Mouse (Mus musculus) monocyte, adult 5-6 weeks (primary cell): ENCODE data around the gene Cd40. TPM values are rescaled to one million over a fixed set of nuclear protein-coding genes. Genes with fewer than 3 reads are reported as not detected.

Experiments
- ATAC-seq: fragments of 153-309, 156-312 bp; replicated peaks from 2 replicates; pipeline ENCODE4 v1.8.0; 2017; ENCODE audit warnings: mild to moderate bottlenecking; ENCODE audit not compliant: low TSS enrichment, insufficient number of reproducible peaks, severe bottlenecking, poor library complexity, low FRiP score
- total RNA-seq: library from RNA; stranded (forward); fragments of 200-1000, 200-491, 200-594 nt; gene quantifications from 3 replicates; pipeline ENCODE4 v1.2.3, GENCODE M21; 2017

Gene Cd40
- 17.7 to 21.3 TPM (median 20.5 TPM) in 3 replicates for total RNA-seq

DNA sequence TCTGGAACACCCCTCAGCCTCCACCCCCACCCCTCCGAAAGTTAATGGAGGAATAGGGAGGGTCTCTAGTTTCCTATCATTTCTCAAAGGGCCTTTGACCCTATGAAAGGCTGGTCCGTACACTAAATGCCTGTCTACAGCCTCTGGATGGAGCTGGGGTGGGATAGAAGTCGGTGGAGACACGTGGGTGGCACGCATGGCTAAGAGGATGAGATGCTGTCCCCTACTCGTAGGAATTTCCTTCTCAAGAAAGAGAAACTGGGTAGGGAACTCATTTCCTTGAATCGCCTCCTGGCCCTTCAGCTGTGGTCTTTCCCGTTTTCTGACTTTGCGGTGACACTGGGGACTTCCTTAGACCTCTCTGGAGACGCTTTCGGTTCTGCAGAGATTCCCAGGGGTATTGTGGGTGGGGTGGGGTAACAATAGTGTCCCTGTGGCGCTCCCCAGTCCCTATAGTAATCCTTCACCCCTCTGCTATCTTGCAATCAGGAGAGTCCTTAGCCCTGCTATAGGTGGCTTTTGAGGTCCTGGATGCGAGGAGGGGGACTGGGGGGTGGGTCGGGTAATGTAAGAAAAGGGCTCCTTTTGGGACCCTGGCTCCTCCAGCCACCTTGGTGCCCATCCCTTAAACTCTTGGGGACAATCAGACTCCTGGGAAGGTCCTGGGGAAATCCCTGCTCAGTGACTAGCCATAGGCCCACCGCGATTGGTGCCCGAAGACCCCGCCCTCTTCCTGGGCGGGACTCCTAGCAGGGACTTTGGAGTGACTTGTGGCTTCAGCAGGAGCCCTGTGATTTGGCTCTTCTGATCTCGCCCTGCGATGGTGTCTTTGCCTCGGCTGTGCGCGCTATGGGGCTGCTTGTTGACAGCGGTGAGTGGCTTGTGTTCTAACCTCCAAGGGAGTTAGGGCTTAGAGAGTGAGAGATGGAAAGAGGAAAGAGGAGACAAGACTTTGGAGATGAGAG, at the start of gene Cd40:
TSS of gene Cd40 (plus strand) at position 740 of the 965 bp plus-strand sequence.
- peak; percentile 85 for ATAC-seq

DNA sequence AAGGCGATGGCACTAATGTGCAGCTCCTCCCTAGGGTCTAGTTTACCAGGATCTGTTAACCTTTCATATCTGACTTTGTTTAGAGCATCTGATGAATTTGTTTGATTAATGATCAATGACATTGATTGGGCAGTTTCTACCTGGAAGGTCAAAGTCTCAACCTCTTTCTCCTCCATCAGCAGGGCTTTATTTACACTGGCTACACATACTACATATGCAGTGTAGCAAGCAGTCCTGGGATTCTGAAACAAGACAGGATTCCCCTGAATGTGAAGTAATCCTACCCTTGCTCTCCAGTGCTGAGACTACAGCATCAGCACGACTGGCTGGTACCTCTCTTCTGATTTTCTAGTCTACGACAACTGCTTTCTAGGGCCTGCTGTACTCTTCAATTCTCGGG, 48.6 kb upstream of the Cd40 start:
- no peak for ATAC-seq

- ATAC-seq: no peak
Observed at GRCm38 (mm10) chr2:165007986-165008385, 47.4 kb upstream of the Cd40 start.

- ATAC-seq: no peak
Observed at GRCm38 (mm10) chr2:165009161-165009560, 46.3 kb upstream of the Cd40 start.

- no peak for ATAC-seq
Observed at GRCm38 (mm10) chr2:165009581-165009980, 45.8 kb upstream of the Cd40 start.

DNA sequence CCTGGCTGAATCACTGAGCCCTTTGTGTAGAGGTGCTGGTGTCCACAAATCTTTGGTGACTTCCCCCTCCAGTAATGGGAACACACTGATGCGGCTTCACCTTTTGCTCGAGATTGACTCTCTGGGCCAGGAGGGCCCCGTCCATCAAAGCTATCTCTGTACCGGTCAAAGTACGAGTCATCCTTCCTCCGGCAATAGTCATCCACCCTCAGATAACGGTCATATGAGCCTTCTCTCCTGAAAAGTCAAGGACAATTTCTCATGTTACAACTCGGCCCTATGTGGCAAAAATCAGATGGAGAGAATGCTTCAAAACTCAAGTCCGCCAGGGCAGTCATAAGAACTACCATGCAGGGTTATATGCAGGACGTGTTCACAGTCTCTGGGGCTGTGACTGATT, 45.1 kb upstream of the Cd40 start:
- no peak for ATAC-seq

DNA sequence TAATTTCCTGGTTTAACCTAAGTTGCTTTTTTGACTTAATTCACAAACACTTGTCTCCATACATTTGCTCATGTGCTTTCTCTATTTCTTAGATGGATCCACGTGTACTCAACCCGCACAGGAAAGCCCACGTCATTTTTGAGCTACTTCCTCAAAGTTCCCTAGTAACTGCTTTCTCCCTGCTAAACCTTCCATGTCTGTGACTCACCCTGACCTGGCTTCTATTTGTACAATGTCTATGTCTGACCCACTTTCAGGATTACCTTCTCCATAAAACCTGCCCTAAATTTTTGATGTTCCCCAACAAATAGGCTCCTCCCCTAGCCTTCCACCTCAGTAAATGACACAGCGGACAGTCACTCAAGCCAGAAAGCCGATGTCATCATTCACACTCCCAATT, 40.5 kb upstream of the Cd40 start:
- ATAC-seq: no peak

DNA sequence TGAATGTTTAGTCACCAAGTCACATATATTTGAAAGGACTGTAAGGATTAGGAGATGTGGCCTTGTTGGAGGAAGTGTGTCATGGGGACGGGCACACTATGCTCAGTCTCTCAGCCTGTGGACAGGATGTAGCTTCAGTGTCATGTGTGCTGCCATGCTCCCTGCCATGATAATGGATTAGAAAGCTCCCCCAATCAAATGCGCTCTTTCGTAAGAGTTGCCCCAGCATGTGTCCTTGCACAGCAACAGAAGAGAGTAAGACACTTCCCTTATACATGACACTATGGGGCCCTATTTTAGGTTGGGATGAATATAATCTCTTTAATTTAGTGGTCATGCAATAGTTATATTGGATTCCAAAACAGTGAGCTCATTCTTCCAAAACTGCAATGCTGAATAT, 34.9 kb upstream of the Cd40 start:
- no peak for ATAC-seq

DNA sequence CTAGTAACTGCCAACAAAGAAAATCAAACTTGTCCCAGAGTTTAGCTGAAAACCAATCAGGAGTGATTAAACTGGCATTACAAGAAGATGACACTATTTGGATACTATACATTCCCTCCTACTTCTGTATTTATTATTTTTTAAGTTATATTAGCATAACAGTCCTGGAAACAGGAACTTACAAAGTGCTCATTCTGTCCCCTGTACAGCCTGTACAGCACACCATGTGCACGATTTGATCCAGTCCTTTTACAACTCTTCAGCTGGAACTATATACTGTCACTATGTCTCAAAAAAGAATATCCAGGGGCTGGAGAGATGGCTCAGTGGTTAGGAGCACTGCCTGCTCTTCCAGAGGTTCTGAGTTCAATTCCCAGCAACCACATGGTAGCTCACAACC, 28.3 kb upstream of the Cd40 start:
- ATAC-seq: peak; percentile 40; the same call in 1 of the 2 replicates

GRCm38 (mm10) chr2:165032533-165032932, 22.9 kb upstream of the Cd40 start:
- ATAC-seq: no peak

DNA sequence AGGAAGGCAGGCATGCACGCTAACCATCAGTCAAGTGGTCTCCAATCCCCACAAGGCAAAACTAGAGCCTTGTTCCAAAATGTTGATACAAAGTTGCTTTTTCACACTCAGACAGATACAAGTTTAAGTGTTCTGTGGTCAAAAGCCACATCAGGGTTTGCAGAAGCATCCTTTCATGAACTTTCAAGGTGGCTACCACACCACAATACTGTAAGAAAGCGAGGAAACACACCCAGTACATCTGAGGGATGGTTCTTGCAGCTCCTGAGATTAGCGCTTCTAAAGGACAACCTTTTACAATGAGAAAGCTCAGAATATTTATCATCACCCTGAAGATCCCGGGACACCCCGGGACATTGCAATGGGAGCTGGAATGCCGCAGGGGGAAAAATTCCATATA, 22.1 kb upstream of the Cd40 start:
- no peak for ATAC-seq

GRCm38 (mm10) chr2:165034131-165035057, 21.0 kb upstream of the Cd40 start, which contains the start of gene Ncoa5:
Gene Ncoa5, minus strand, starts transcription at chr2:165034867.
- ATAC-seq: peak; percentile 96

DNA sequence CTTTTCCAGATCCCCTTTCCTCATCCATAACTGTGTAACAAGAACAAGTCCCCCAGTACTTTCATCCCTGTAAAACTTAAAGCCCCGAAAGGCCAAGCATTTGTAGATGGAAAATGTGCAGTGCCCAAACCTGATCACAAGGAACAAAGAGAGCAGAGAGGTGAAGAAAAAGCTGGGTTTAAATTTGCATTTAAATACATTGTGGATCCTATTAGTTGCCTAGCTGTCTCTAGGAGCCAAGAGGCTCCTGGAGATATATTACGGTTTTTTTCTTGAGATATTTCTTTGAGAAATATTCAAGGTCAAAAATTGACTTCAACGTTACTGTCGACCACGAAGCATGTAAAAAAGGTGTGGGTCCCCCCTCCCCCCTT, 20.4 kb upstream of the Cd40 start:
- no peak for ATAC-seq

DNA sequence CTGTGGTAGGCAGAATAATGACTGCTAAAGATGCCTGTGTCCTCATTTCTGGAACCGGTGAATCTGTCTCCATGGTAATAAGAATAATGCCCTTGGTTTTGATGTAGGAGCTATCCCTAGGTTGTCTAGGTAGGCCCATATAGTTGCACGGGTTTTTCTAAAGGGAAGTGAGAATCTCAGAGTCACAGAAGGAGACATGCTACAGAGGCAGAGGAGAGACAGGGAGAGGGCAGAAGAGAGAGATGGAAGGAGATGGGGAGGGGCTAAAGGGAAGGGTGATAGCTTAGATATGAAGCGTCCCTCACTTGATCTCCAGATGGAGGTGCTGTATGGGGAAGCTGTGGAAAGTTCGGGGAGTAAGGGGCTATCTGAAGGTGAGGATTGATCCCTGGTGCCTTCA, 18.0 kb upstream of the Cd40 start:
- no peak for ATAC-seq

GRCm38 (mm10) chr2:165042126-165042525, 13.3 kb upstream of the Cd40 start:
- ATAC-seq: no peak

DNA sequence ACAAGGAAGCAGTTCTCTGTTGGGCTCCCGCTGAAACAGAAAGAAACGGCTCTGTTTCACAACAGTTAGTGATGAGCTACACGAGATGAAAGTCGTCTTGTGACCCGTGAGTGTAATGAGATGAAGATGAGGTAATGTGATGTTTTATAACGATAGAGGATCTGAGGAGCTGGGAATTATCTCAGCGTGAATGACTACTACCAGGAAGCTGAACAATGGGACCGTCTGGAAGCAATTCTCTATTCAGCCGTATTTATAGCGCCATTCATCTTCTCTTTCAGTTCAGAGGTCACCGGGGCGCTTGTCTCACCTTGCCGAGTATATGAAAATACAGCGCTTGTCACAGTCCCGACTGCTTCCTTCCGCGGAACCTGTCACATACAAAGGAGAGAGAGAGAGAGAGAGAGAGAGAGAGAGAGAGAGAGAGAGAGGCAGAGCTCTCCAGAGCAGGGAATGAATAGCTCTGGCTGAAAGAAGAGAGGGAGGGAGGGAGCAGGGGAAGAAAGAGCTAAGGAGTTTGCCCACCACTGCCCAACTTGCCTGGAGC, 12.3 kb upstream of the Cd40 start:
- ATAC-seq: no peak

GRCm38 (mm10) chr2:165043729-165044128, 11.7 kb upstream of the Cd40 start:
- ATAC-seq: no peak

GRCm38 (mm10) chr2:165049044-165049443, 6.4 kb upstream of the Cd40 start:
- ATAC-seq: 0 out of 2 replicates have a peak, but pooled peaks have one; percentile 40
